Mouse (Mus musculus) lung, postnatal 0 days (tissue): ENCODE measurements around the gene Calcrl.

Experiments used
- CTCF ChIP-seq: IDR thresholded peaks from 2 replicates; pipeline ENCODE4 v1.5.1; 2016; ENCODE audit warnings: antibody characterized with exemption, mild to moderate bottlenecking
- EP300 ChIP-seq: IDR thresholded peaks from 2 replicates; pipeline ENCODE4 v1.6.1; 2016; ENCODE audit warnings: antibody characterized with exemption, mild to moderate bottlenecking, control low read depth

DNA sequence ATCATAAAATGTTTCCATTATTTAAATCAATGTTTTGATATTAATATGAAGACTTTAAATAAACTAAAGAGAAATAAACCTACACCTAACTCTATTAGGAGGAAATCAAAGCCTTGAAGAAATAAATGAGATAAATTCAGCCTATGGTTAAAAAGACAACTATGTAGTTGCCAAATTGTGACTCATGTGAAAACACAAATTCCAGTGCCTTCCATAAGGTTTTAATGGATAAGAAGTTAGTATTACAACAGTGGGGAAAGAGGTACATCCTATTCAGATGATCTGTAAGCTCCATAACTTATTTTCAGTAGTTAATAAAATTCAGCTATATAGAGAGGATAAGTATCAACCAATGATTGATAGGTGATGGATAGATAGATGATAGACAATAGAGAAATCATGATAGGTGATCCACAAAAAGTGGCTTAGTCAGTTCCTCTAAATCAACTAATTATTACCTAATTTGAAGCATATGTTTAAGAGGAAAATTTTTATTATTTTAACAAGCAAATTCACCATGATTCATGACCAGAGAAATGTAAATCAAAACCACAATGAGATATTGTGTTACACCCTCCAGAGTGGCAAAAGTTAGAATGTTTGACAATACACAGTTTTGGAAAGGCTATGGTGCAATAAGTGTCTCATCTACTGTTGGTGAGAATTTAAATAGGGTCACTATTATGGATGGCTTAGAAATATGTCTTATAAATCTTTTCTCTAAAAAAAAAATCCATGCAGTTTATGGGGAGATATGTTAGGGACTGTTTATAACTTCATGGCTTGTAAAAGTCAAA, 15.2 kb downstream of the Calcrl start:
- TF ChIP-seq CTCF (no peak), EP300 (no peak)
